Mouse (Mus musculus) c-Kit-positive CD71-negative TER-119-negative erythroid progenitor cells, embryonic 14.5 days (primary cell): ENCODE data around the gene Plxnb1.

Experiments used
- DNase-seq: peaks from one replicate; pipeline ENCODE4 v3.0.0-alpha.2; 2013; ENCODE audit warnings: low read depth

Gene Plxnb1

DNA sequence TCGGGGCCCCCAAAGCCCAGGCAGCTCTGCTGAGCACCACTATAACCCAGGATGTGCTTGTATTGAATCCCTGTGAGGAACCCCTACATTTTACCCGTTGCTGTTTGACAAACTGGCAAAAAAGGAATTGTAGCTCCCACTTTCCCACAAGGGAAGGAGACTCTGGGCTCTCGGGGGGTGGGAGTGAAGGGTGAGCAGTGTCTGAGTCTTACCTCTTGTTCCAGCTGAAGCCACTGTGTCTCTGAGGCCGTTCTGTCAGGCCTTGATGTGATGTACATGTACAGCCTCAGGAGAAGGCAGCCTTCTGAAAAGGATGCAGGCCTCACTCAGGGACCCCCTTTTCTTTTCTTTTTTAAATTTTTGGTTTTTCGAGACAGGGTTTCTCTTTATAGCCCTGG, 34.3 kb upstream of the Plxnb1 start:
- no peak for DNase-seq

DNA sequence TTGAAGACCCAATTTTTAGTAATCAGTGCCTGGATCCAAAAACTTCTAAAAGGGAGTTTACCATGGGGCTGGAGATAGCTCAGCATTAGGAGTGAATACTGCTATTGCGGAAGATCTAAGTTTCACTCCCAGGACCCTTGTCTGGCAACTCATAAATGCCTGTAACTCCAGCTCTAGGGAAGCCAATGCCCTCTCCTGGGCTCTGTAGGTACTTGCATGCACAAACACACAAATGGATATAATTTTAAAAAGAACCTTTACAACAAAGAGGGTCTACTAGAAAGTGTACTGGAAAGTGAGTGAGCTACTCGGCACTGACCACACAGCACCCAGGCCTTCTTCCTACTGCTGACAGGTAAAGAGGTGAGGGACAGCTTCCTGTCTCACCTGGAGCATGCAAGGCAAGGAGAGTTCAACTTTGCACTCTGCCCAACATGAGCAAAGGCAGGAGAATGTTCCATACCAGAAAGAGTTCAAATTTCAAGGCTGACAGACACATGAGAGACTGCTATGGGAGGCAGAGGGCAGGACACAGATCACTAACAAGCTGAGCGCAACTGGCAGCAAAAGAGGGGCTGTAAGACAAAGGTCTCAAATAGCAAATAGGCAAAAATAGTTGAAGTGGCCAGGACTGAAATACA, 27.0 kb upstream of the Plxnb1 start:
- DNase-seq, result no peak

DNA sequence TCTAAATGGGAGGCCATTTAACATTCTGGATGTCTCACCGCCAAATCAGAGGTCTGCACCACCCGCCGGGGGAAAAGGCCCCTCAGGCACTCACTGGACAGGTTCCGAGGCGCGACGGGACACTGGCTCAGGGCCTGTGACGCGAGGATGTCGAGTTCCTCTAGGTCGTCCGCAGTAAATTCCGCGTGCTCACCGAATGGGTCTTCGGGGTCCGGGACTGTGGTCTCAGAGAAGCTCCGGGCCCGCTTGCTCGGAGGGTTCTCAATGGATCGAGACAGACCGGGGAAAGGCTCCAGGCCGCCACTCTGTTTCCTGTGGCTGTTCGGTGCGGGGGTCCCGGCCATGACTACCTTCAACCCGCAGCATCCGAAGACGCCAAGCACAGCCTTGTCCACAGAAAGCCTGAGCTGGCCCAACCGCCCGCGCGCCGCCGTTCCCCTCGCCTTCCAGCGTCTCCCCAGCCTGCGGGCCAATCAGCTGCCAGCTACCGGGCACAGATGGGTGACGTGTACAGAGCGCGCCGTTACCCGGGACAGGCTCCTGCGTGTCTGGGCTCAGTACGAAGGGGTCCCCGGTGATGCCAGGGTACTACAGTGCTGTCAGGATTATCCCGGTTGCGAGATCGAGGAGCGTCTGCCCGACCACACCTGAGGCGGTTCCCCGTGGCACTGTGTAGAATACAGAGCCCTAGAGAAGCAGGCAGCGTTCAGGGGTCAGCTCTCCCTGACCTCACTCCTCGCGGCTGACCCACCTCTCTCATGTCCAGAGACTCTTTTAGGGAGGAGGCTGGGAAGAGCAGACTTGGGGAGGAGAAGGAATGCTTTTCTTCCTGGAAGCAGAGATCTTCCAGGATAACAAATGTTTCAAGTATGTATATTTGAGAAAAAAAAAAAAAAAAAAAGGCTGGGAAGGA, 21.3 kb upstream of the Plxnb1 start, which contains the start of gene Atrip:
TSS of gene Atrip (minus strand) at position 464 of the 913 bp plus-strand sequence.
- DNase-seq, result peak; percentile 82

DNA sequence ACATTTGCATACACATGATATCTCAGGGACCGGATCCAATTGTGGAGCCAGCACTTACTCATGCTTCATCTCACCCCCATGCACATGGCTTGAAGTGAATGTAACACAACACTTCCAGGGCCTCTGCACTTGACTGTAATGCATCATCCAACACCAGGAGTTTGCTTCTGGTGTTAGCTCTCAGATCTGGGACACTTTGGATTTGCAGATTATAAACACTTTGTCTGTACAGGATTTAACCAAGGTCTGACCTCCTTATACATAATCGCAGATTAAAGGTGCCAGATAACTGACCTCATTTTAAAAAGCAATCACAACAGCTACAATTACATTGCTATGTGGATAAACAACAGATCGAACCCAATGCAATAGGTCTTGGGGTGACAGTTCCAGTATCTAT, 14.7 kb upstream of the Plxnb1 start:
- DNase-seq, result no peak

DNA sequence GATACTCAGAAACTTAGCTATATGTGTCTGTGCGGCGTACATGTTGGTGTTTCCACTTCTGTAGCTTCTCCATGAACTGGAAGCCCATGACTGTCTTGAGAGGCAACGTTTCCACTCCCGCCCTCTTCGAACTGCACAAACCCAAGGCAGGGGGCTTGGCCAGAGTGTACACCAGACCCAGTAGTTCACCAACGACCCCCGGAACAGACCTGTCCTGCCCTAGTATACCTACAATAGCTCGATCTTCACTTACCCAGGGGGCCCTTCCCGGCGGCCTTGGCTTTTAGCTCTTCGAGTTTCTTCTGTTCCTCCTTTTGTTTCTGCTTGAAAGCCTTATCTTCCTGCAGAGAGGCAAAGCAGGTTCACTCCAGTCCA, 13.5 kb upstream of the Plxnb1 start:
- DNase-seq, result no peak

DNA sequence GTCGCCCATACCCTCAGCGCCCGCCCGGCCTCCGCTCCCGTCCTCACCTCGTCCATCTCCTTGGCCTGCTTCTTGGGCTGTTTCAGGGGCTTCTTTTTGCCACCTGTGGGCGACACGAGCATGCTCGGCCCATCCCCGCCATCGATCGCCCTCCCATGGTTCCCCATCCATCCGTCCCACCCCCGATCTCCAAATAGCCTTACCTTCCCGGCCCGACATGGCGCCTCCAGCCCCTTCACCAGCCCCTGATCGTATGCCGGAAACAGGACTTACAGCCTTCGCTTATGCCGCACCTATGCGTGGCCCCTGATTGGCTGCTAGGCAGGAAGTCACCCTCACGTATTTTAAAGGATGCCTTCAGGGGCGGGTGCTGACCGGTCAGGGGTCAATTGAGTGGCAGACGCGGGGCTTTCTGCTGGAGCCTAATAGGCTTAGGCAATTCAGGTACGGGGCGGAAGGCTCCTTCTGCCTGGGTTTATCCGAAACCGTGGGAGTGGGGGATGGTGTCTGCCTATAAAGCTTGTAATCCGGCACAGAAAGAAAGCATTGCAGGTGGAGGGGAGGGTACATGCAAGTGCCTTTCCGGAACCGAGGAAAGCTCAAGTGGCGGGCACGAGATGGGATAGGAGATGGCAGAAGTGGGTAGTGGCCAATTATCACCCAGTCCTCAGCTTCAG, 12.9 kb upstream of the Plxnb1 start, which contains the start of the genes Ccdc51 and Tma7:
TSS of gene Ccdc51 (plus strand) at position 370 of the 677 bp plus-strand sequence.
TSS of gene Tma7 (minus strand) at position 464 of the 677 bp plus-strand sequence.
- peak; percentile 79 for DNase-seq

DNA sequence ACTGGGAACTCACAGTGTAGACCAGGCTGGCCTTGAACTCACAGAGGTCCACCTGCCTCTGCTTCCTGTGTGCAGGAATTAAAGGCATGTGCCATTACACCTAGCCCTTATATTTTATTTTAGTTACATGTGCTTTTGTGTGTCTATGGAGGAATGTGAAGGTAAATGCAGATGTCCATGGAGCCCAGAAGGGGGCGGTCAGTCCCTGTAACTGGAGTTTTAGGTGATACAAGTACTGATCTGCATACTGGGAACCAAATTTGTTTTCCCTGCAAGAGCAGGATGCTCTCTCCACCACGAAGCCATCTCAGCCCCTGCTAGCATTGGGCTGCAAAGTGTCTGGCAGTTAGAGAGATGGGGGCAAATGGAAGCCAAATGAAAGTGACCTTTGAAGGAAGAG, 10.3 kb upstream of the Plxnb1 start:
- DNase-seq, result no peak

DNA sequence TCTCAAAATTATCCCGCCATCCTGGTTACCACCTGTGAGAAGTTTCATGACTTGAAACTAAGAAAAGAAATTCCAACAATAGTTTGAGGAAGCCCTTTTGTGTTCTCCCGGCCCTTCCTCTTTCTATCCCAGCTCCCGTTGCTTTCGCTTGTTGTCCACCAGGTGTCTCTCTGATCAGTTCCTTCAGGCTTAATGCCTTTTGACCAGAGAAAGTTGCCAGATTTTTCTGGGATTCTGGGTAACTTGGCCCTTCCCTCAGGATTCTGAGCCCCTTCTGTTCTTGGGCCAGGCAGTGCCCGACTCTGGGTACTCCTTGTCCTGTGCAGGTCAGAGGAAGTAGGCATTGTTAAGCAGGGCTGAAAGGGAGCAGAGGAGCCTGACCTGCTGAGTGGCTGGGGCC, 7.2 kb upstream of the Plxnb1 start:
- DNase-seq, result no peak

DNA sequence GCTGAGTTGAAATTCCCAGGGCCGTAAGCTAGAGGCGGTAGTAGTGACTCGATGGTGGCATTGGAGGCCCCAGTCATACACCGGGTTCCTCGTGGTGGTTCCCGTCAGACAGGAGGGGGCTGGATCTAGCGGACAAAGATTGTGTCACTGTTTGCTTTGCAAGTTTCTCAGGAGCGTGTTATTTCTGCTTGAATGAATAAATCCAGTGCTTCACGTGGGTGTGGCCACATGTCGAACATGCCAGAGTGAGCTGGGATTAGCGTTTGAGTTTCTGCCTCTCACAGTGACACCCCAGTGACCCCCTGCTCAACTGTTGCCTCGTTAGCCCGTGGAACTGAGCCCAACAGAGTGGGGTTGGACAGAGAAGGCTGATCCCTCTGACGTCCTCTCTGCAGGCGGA, 4.7 kb upstream of the Plxnb1 start:
- no peak for DNase-seq

DNA sequence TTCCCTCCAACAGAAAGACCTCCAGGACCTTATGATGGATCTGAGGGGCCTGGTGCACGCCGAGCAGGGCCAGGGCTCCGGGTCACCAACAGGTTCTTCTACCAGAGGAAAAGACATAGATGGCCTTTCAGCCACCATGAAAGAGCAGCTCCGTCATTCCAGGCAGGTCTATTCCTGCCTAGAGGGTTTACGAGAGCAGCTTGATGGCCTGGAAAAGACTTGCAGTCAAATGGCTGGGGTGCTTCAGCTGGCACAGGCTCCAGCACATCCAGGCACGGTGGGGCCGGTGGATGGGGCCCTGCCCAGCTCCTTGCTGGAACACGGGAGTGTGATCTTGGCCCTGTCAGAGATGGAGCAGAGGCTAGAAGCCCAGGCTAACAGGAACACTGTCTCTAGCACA, 3.4 kb upstream of the Plxnb1 start:
- no peak for DNase-seq

DNA sequence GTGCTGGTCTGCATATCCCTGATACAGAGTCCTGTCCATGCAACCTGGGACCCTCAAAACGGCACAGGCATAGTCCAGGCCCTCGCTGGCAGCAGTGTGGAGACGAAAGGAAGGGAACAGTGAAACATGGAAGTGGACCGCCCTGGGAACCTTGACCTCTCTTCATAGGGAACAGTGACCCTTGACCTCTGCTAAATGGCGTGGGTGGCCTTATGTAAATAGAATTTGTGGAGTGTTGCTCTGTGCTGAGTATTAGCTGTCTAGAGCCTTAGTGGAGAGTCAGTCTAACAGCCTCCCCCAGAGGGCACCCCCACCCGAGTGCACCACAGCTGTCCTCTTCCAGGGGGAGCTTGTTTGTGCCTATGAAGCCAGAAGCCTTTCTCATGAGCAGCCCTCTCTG, 2.4 kb upstream of the Plxnb1 start:
- DNase-seq, result no peak

DNA sequence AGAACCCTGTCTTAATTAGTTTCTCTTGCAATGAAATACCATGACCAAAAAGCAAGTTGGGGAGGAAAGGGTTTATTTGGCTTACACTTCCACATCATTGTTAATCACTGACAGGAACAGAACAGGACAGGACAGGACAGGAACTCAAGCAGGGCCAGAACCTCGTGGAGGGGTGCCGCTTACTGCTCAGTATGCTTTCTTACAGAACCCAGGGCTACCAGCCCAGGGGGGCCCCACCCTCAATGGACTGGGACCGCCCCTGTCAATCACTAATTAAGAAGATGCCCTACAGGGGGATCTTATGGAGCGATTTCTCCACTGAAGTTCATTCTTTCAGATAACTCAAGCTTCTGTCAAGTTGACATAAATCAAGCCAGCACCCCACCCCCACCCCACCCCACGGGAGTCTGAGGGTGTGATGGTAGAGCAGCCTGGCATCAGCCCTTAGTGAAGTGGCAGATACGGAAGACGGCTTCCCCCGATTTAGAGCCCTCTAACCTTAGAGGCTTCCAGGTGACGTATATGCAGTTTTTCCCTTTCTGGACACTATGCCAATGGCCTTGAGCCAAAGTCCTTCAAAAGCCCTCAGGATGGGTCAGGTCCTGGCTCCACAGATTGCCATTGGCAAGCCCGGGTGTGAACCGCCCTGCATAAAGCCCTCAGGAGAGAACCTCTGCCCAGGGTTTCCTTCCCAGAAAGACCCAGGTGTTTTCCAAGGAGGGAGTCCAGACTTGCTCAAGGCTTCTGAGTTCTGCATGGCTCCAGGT, 1.2 kb upstream of the Plxnb1 start:
- no peak for DNase-seq

DNA sequence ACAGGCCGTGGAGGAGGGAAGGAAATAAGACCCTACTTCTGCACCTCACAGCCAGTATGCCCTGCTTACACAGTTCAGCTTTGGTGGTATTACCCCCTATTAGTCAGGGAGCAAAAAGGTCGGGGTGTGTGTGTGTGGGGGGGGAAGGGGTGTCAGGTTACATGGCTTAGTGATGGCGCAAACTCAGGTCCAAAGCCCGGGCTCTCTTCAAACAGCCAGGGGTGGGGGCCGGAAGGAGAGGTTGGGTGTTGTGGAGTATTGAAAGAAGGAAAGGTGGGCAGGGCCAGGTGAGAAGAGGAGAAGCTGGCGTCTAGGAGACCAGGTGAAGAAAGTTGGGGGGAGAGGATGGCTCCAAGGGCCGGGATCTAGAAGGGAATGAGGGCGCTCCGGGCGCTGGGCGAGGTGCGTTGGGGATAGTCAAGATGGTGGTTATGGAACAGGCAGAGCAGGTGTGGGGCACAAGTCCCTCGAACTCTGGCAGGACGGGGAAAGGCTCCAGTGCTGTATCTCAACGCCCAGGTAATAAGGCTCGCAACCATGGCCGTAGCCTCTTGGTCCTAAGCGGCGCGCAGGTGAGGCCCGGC, 544 bp upstream of the Plxnb1 start:
- DNase-seq, result no peak

DNA sequence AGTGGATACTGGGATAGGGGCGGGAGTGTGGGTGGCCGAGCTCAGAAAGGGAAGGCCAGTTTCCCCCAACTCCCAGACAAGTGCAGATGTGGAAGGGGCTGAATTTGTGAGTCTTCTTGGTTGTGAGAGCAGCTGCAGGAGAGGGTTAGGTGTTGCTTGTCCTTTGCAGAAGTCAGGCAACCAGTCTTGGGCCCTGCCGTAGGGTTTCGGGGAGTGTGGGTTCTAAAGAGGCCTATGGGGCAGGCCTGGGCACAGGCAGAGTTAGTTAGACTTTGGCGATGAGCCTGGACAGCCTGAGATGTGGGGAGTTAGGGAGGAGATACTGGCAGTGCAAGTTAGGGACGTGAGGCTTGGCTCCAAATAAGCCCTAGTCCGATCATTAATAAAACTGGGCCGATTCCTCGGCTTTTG, 1.1 kb downstream of the Plxnb1 start:
- DNase-seq, result no peak

DNA sequence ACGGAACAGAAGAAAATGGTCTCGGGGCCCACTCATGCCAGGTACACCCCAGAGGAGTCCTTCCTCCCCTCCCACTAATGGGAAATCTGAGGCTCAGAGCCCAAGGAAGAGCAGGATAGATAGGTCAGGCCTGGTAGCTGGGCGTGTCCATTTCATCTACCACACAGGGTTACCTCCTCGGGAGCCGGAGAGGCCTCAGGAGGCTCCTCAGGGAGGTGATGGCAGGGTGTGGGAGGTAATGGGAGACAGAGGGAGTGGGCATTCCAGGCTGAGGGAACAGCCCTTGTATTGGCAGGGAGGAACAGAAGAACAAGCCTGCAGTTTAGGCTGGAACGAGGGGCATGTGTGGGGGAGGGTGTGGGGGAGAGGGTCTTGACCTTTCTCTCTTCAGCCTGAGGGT, 1.7 kb downstream of the Plxnb1 start:
- no peak for DNase-seq

DNA sequence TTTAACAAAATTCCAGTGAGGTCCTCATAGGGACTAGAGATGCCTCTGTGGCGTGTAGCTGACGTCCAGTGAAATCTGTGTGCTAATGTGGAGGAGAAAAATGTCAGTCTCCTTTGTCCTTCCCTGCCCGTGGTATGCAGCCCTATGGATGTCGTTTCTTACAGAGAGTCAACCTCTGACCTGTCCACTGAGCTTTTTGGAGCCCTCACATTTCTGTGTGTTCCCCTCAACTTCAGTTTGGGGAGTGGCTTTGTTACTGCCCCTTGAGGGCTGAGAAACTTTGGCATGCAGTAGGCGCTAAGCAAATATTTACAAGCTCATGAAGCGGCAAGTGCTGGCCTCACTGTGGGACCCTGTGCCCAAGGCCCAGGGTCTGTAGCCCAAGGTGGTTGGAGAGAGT, 2.1 kb downstream of the Plxnb1 start:
- no peak for DNase-seq

DNA sequence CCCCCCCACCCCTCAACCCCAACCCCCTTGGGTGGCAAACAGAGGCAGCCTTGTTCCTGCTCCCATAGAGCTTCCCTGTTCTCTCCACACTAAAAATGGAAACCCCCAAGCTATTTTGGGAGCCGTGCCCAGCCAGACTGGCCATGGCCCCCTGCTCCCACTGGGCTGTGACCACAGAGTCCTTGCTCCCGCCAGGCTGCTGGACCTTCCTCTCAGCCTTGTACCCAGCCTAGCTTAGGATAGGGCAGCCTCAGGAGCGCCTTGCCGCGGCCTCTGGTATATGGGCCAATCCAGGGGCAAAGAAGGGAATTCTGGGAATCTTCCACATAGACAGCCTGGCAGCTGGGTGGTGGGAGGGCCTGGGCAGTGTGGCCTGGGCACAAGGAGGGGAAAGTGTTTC, 2.6 kb downstream of the Plxnb1 start:
- no peak for DNase-seq

DNA sequence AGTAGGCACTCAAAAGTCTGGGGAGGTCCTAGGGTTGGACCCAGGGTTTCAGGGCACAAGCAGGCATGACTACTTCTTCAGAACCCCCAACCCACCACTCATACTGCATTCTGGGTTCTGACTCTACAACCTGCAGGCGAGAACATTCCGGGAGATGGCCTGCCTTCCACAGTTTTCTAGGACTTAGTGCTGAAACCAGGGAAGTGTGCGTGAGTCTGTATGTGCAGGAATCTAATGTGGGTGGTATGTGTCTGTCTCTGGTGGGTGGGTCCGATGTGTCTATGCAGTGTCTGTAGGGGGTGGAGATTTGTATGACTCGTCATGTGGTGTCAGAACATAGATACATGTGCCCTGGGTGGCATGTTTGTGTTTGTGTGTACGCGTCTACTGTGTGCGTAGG, 3.2 kb downstream of the Plxnb1 start:
- DNase-seq, result no peak

DNA sequence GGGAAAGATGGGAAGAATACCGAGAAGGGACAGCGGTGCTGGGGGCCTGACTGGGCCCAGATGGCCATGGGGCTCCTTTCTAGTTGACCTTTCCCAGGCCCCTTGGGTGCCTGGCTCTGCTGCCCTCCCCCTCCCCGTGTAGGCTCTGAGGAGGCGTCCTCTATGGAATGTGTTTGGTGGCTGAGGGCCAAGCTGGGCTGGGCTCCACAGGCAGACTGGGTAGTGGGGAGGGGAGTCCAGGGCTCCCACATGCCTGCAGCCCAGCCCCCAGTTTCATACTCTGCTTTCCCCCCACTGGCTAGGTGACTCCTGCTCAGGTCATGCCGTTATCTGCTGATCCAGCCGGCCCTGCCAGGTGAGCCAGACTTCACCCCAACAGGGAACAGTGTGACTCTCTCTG, 3.8 kb downstream of the Plxnb1 start:
- DNase-seq, result no peak

DNA sequence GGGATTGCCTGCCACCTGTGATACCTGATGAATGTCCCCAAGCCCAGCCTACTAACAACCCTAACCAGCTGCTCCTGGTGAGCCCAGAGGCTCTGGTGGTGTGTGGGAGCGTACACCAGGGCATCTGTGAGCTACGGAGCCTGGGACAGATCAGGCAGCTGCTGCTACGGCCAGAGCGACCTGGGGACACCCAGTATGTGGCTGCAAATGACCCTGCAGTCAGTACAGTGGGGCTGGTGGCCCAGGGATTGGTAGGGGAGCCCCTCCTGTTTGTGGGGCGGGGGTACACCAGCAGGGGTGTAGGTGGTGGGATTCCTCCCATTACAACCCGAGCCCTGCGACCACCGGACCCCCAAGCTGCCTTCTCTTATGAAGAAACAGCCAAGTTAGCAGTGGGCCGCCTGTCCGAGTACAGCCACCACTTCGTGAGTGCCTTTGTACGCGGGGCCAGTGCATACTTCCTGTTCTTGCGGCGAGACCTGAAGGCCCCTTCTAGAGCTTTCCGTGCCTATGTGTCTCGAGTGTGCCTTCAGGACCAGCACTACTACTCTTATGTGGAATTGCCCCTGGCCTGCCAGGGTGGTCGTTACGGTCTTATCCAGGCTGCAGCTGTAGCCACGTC, 5.2 kb downstream of the Plxnb1 start:
- DNase-seq, result no peak

DNA sequence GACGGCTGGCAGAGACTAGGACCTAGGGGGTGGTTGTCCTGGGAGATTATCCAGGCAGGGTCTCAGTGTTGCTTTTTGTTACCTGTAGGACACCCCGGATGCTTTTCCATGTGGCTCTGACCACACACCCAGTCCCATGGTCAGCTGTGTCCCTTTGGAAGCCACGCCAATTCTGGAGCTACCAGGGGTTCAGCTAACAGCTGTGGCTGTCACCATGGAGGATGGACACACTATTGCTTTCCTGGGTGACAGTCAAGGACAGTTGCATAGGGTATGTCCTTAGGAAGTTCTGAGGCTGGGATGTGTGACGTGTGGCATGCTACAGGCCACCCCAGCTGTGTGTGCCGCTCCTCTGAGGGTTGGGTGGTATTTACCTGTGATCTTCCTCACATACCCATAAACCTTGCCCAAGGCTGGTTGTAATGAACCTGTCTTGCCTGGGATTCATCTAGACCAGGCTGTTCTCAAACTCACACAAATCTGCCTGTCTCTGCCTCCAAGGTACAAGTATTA, 6.8 kb downstream of the Plxnb1 start:
- no peak for DNase-seq
